Mouse (Mus musculus) ES-E14 (cell line): Measurements from ENCODE around the gene Dnajb14. TPM values are rescaled to one million over a fixed set of nuclear protein-coding genes. Genes with fewer than 3 reads are reported as not detected.
"Not testable (repeated sequence)": the region's sequence is repeated elsewhere in the genome, so short reads cannot be mapped to it uniquely, and the experiment has no call there.

Source experiments
- DNase-seq: peaks from one replicate; pipeline ENCODE4 v3.0.0-alpha.2; 2013; ENCODE audit warnings: low read depth, low spot score
- H3K27ac ChIP-seq: 2 replicates; pipeline ENCODE4 v1.5.1; 2012; ENCODE audit warnings: low read depth, mild to moderate bottlenecking, low read length, moderate library complexity, mixed read lengths; ENCODE audit not compliant: poor library complexity, insufficient read depth, severe bottlenecking
- H3K36me3 ChIP-seq: 2 replicates; pipeline ENCODE4 v1.6.1; 2012; ENCODE audit warnings: mild to moderate bottlenecking, low read length, moderate library complexity, mixed read lengths; ENCODE audit not compliant: control insufficient read depth, poor library complexity, insufficient read depth, severe bottlenecking
- H3K4me1 ChIP-seq, 2 experiments: fragments of 150-350 bp in 1 of 2; sonication (generic) in 1 of 2; 2 replicates each; pipeline ENCODE4 v1.6.1; 2012; ENCODE audit warnings: low read length in 2 of 2, mild to moderate bottlenecking in 1 of 2, mixed read lengths in 1 of 2; ENCODE audit not compliant: control insufficient read depth in 2 of 2, insufficient read depth in 2 of 2, poor library complexity in 1 of 2
- H3K4me3 ChIP-seq, 2 experiments: fragments of 150-350 bp in 1 of 2; sonication (generic) in 1 of 2; 2 replicates each; pipeline ENCODE4 v1.5.1; 2012; ENCODE audit warnings: low read length in 2 of 2, low read depth in 1 of 2, mild to moderate bottlenecking in 1 of 2, mixed read lengths in 1 of 2; ENCODE audit not compliant: insufficient read depth in 1 of 2, poor library complexity in 1 of 2, severe bottlenecking in 1 of 2
- H3K9ac ChIP-seq: 2 replicates; pipeline ENCODE4 v1.6.1; 2012; ENCODE audit warnings: low read depth, mild to moderate bottlenecking, low read length, mixed read lengths; ENCODE audit not compliant: poor library complexity, insufficient read depth, severe bottlenecking
- H3K9me3 ChIP-seq: fragments of 150-350 bp; sonication (generic); 2 replicates; pipeline ENCODE4 v1.6.1; 2012; ENCODE audit warnings: low read depth, mild to moderate bottlenecking, low read length; ENCODE audit not compliant: control insufficient read depth, insufficient read depth
- CHD2 ChIP-seq: IDR thresholded peaks from 2 replicates; pipeline ENCODE4 v1.6.1; 2014; ENCODE audit warnings: mild to moderate bottlenecking, low read depth, low read length, inconsistent platforms
- HCFC1 ChIP-seq: IDR thresholded peaks from 2 replicates; pipeline ENCODE4 v1.6.1; 2012; ENCODE audit warnings: low read length, inconsistent platforms, borderline replicate concordance; ENCODE audit not compliant: insufficient read depth
- MAFK ChIP-seq: IDR thresholded peaks from 2 replicates; pipeline ENCODE4 v1.6.1; 2014; ENCODE audit warnings: mild to moderate bottlenecking, low read depth, low read length, inconsistent platforms; ENCODE audit not compliant: insufficient read depth
- ZC3H11A ChIP-seq: IDR thresholded peaks from 2 replicates; pipeline ENCODE4 v1.6.1; 2012; ENCODE audit warnings: low read depth, mild to moderate bottlenecking, inconsistent platforms, low read length, borderline replicate concordance
- ZNF384 ChIP-seq: IDR thresholded peaks from 2 replicates; pipeline ENCODE4 v1.6.1; 2012; ENCODE audit warnings: low read depth, low read length, inconsistent platforms
- in situ Hi-C, 2 experiments: fragments of 600-800 bp; cut with MboI; formaldehyde crosslinking; loops; one replicate each; pipeline ENCODE4 v1.15.1; 2025; ENCODE audit warnings: low sequenced_read_pairs in 2 of 2, inconsistent platforms in 1 of 2; ENCODE audit not compliant: unreplicated experiment in 2 of 2
- total RNA-seq: library from RNA; depleted of rRNA; stranded (reverse); fragments of 300-350 nt; gene quantifications from 2 replicates; pipeline ENCODE4 v1.2.3, GENCODE M21; 2012; rRNA removed

Dnajb14 gene
- total RNA-seq, 1 experiment = 5.1 TPM

- Histone ChIP-seq H3K4me1 (peaks cover 0 to 8% of the 10 kb centered on the region in 2 experiments; a peak in 2 of 4 replicates), H3K27ac (no peak overlapping the region), H3K36me3 (peaks cover 2% of the 10 kb centered on the region), H3K4me3 (no peak overlapping the region), H3K9ac (no peak overlapping the region), H3K9me3 (no peaks in the 10 kb centered on the region)
- in situ Hi-C loops = no loop called here
- TF ChIP-seq ZNF384 = no peak
- TF ChIP-seq ZC3H11A = no peak
- no peak for TF ChIP-seq HCFC1
- TF ChIP-seq CHD2 = no peak
- no peak for TF ChIP-seq MAFK
- DNase-seq = no peak
These were observed 96.0 kb downstream of the Dnajb14 start for GRCm38 (mm10) chr3:137963508-137963907.

DNA sequence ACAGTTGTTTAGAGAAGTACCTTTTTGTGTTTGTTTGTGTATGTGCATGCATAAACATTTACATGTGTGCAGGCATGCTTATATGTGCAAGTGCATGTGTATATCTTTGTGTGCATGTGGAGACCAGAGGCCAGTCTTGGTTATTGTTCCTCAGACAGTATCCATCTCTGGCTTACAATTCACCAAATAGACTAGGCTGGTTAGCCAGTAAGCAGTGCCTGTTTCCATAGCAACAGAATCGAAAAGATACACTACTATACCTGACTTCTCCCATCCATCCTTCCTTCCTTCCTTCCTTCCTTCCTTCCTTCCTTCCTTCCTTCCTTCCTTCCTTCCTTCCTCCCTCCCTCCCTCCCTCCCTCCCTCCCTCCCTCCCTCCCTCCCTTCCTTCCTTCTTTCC is 96.5 kb downstream of the Dnajb14 start:
- H3K4me3 ChIP-seq, H3K27ac ChIP-seq, H3K9ac ChIP-seq, H3K4me1 ChIP-seq, in situ Hi-C loops, H3K9me3 ChIP-seq, DNase-seq, H3K36me3 ChIP-seq: not testable (repeated sequence)

Other genes starting within 250 kb of the Dnajb14 start
- gene Ddit4l, start 246.1 kb upstream of the Dnajb14 start, total RNA-seq = 10.4 and 11.2 TPM in 2 replicates
- 0.62 and 1.5 TPM in 2 replicates for gene Gm21962, start 196.2 kb upstream of the Dnajb14 start, total RNA-seq
- 1,847 and 2,038 TPM in 2 replicates for gene H2afz, start 3.2 kb upstream of the Dnajb14 start, total RNA-seq
- gene Lamtor3, start 50.8 kb downstream of the Dnajb14 start, total RNA-seq = 39.3 and 41.4 TPM in 2 replicates
- 6.8 and 11.5 TPM in 2 replicates for gene Dapp1, start 113.9 kb downstream of the Dnajb14 start, total RNA-seq
- under 0.01 and 0.05 TPM in 2 replicates for gene 1110002E22Rik, start 197.4 kb downstream of the Dnajb14 start, total RNA-seq
- gene Gm5105, start 199.7 kb downstream of the Dnajb14 start, total RNA-seq = not detected in 2 replicates